Mouse (Mus musculus) intestine, postnatal 0 days (tissue): ENCODE data around the gene Fgf23. TPM values are rescaled to one million over a fixed set of nuclear protein-coding genes. Genes with fewer than 3 reads are reported as not detected.

Source experiments
- ATAC-seq: fragments of 200-750 bp; cut with Nextera tagmentation; 2 replicates; pipeline ENCODE4 v1.8.0; 2017; ENCODE audit warnings: mild to moderate bottlenecking, moderate TSS enrichment, moderate library complexity
- H3K27ac ChIP-seq: fragments of 300-500 bp; sonication (generic); 2 replicates; pipeline ENCODE4 v1.5.1; 2014; ENCODE audit warnings: mild to moderate bottlenecking, low read depth, low read length, moderate library complexity
- H3K27me3 ChIP-seq: fragments of 300-500 bp; sonication (generic); replicated peaks from 2 replicates; pipeline ENCODE4 v1.6.1; 2014; ENCODE audit warnings: low read length, mixed read lengths; ENCODE audit not compliant: control insufficient read depth, insufficient read depth
- H3K36me3 ChIP-seq: fragments of 300-500 bp; sonication (generic); 2 replicates; pipeline ENCODE4 v1.6.1; 2014; ENCODE audit warnings: mild to moderate bottlenecking, moderate library complexity; ENCODE audit not compliant: control insufficient read depth, insufficient read depth
- H3K4me1 ChIP-seq: fragments of 300-500 bp; sonication (generic); replicated peaks from 2 replicates; pipeline ENCODE4 v1.6.1; 2014; ENCODE audit warnings: antibody characterized with exemption, low read length, mixed read lengths; ENCODE audit not compliant: control insufficient read depth, insufficient read depth
- H3K4me2 ChIP-seq: fragments of 300-500 bp; sonication (generic); replicated peaks from 2 replicates; pipeline ENCODE4 v1.6.1; 2014; ENCODE audit warnings: low read depth, mild to moderate bottlenecking, moderate library complexity
- H3K4me3 ChIP-seq: fragments of 300-500 bp; sonication (generic); 2 replicates; pipeline ENCODE4 v1.5.1; 2014; ENCODE audit warnings: low read depth, low read length
- H3K9ac ChIP-seq: fragments of 300-500 bp; sonication (generic); 2 replicates; pipeline ENCODE4 v1.6.1; 2014; ENCODE audit warnings: mild to moderate bottlenecking, low read depth, low read length
- H3K9me3 ChIP-seq: fragments of 300-500 bp; sonication (generic); 2 replicates; pipeline ENCODE4 v1.6.1; 2016; ENCODE audit warnings: mixed run types; ENCODE audit not compliant: control insufficient read depth
- CTCF ChIP-seq: sonication (generic); IDR thresholded peaks from 2 replicates; pipeline ENCODE4 v1.5.1; 2016; ENCODE audit warnings: low read depth, mild to moderate bottlenecking, control low read depth, antibody characterized with exemption, moderate library complexity
- WGBS: fragments of 180-500 bp; shearing (Covaris S2); extraction: QIAGEN DNeasy Blood & Tissue Kit; methylation state at CpG from one replicate; pipeline ENCODE4 v1.1.7; 2014; 5-methylcytosine and 5-hydroxymethylcytosine counted together
- polyA plus RNA-seq: library from polyadenylated mRNA; unstranded; fragments of >200 nt; fragmentation: Nextera tagmentation; extraction: Ambion mirVana; gene quantifications from 2 replicates; pipeline ENCODE4 v1.2.1, GENCODE M21; 2015

Gene Fgf23
- polyA plus RNA-seq, 1 experiment from 2014 or later, result not detected

GRCm38 (mm10) chr6:127123506-127123905, 50.8 kb downstream of the Fgf23 start:
- H3K4me2 ChIP-seq, result no peak overlapping the region
- H3K36me3 ChIP-seq, result peaks cover 19% of the 10 kb centered on the region
- H3K9ac ChIP-seq, result no peak overlapping the region
- H3K27ac ChIP-seq, result no peak overlapping the region
- H3K9me3 ChIP-seq, result no peaks in the 10 kb centered on the region
- no peak overlapping the region for H3K4me3 ChIP-seq
- ATAC-seq, result no peak
- 79% methylated on average over 7 of the region's 7 CpGs for WGBS
- H3K4me1 ChIP-seq, result no peaks in the 10 kb centered on the region
- H3K27me3 ChIP-seq, result no peaks in the 10 kb centered on the region
- no peak for TF ChIP-seq CTCF

GRCm38 (mm10) chr6:127129659-127130058, 57.0 kb downstream of the Fgf23 start:
- H3K27me3 ChIP-seq, result no peaks in the 10 kb centered on the region
- WGBS, result 90% methylated on average over 14 of the region's 14 CpGs
- no peaks in the 10 kb centered on the region for H3K4me1 ChIP-seq
- no peak for TF ChIP-seq CTCF
- H3K4me2 ChIP-seq, result no peak overlapping the region
- no peak overlapping the region for H3K4me3 ChIP-seq
- no peak overlapping the region for H3K27ac ChIP-seq
- H3K9ac ChIP-seq, result no peak overlapping the region
- H3K36me3 ChIP-seq, result peaks cover 50% of the 10 kb centered on the region
- no peaks in the 10 kb centered on the region for H3K9me3 ChIP-seq
- no peak for ATAC-seq

- WGBS, result 82% methylated on average over 13 of the region's 13 CpGs
- Histone ChIP-seq H3K4me1 (no peaks in the 10 kb centered on the region), H3K4me2 (no peak overlapping the region), H3K9me3 (no peaks in the 10 kb centered on the region), H3K36me3 (peaks cover 57% of the 10 kb centered on the region), H3K27me3 (no peaks in the 10 kb centered on the region), H3K9ac (no peak overlapping the region), H3K4me3 (no peak overlapping the region), H3K27ac (no peak overlapping the region)
- no peak for TF ChIP-seq CTCF
- no peak for ATAC-seq
Measured at GRCm38 (mm10) chr6:127130377-127130776, 57.7 kb downstream of the Fgf23 start.

Other genes with a start within 250 kb of the Fgf23 start
- 236 and 238 TPM in 2 replicates for gene Ndufa9, start 223.8 kb upstream of the Fgf23 start, polyA plus RNA-seq
- gene Akap3, start 219.8 kb upstream of the Fgf23 start, polyA plus RNA-seq, result not detected in 2 replicates
- not detected in 2 replicates for gene Dyrk4, start 151.1 kb upstream of the Fgf23 start, polyA plus RNA-seq
- gene Rad51ap1, start 133.3 kb upstream of the Fgf23 start, polyA plus RNA-seq, result 11.5 and 12.8 TPM in 2 replicates
- gene D6Wsu163e, start 132.9 kb upstream of the Fgf23 start, polyA plus RNA-seq, result 16.2 and 19.5 TPM in 2 replicates
- gene Fgf6, start 57.3 kb upstream of the Fgf23 start, polyA plus RNA-seq, result not detected in 2 replicates
- gene Tigar, start 36.7 kb downstream of the Fgf23 start, polyA plus RNA-seq, result 4.6 and 4.8 TPM in 2 replicates
- 357 and 374 TPM in 2 replicates for gene Ccnd2, start 79.3 kb downstream of the Fgf23 start, polyA plus RNA-seq